Mouse (Mus musculus) heart, adult 2 months (tissue): Measurements from ENCODE around the gene Col24a1.

Source experiments
- CTCF ChIP-seq: fragments of 200-600 bp; IDR thresholded peaks from 2 replicates; pipeline ENCODE4 v1.8.1; 2022; ENCODE audit warnings: antibody characterized with exemption, mild to moderate bottlenecking, moderate library complexity
- EP300 ChIP-seq: fragments of 200-500 bp; IDR thresholded peaks from 2 replicates; pipeline ENCODE4 v1.6.1; 2011; ENCODE audit warnings: low read depth, low read length, control low read depth; ENCODE audit not compliant: insufficient read depth
- POLR2A ChIP-seq: fragments of 200-500 bp; IDR thresholded peaks from 2 replicates; pipeline ENCODE4 v1.6.1; 2011; ENCODE audit warnings: mild to moderate bottlenecking, low read depth, low read length, control low read depth; ENCODE audit not compliant: insufficient read depth

DNA sequence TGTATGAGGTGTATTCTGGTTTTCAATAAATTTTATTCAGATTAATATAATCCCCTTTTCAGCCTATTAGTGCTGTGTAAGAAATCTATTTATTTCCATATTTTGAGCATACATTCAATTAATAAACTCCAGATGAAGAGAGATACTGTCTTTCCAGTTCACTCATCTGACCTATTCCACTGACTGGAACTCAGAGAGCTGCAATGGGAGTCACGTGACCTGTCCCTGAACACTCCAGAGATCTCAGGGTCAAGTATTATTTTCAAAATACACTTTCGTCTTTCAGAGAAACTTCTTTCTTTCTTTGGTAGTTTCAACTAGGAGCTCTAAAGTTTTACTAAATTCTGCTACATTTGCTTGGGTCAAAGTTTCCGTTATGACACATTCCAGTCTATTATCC, 184.4 kb downstream of the Col24a1 start:
- no peak for TF ChIP-seq POLR2A
- TF ChIP-seq CTCF, result no peak
- TF ChIP-seq EP300, result no peak
